Mouse (Mus musculus) hindbrain, embryonic 13.5 days (tissue): ENCODE results near the gene Pak2. TPM values are rescaled to one million over a fixed set of nuclear protein-coding genes. Genes with fewer than 3 reads are reported as not detected.

ENCODE experiments used
- ATAC-seq: fragments of 200-750 bp; cut with Nextera tagmentation; 2 replicates; pipeline ENCODE4 v1.8.0; 2017; ENCODE audit warnings: moderate TSS enrichment; ENCODE audit not compliant: low FRiP score
- H3K27ac ChIP-seq: fragments of 300-500 bp; sonication (generic); 2 replicates; pipeline ENCODE4 v1.5.1; 2015; ENCODE audit warnings: inconsistent platforms, mild to moderate bottlenecking, moderate library complexity
- H3K27me3 ChIP-seq: fragments of 300-500 bp; sonication (generic); 2 replicates; pipeline ENCODE4 v1.6.1; 2015; ENCODE audit warnings: mild to moderate bottlenecking, inconsistent platforms
- H3K36me3 ChIP-seq: fragments of 300-500 bp; sonication (generic); 2 replicates; pipeline ENCODE4 v1.6.1; 2015; ENCODE audit warnings: mild to moderate bottlenecking, inconsistent platforms
- H3K4me1 ChIP-seq: fragments of 300-500 bp; sonication (generic); replicated peaks from 2 replicates; pipeline ENCODE4 v1.6.1; 2015; ENCODE audit warnings: inconsistent platforms
- H3K4me2 ChIP-seq: fragments of 300-500 bp; sonication (generic); 2 replicates; pipeline ENCODE4 v1.6.1; 2015; ENCODE audit warnings: inconsistent platforms, mild to moderate bottlenecking, moderate library complexity
- H3K4me3 ChIP-seq: fragments of 300-500 bp; sonication (generic); 2 replicates; pipeline ENCODE4 v1.5.1; 2015; ENCODE audit warnings: mild to moderate bottlenecking, inconsistent platforms
- H3K9ac ChIP-seq: fragments of 300-500 bp; sonication (generic); 2 replicates; pipeline ENCODE4 v1.6.1; 2015; ENCODE audit warnings: mild to moderate bottlenecking, inconsistent platforms
- H3K9me3 ChIP-seq: fragments of 300-500 bp; sonication (generic); 2 replicates; pipeline ENCODE4 v1.6.1; 2016; ENCODE audit warnings: inconsistent platforms
- WGBS: fragments of 180-500 bp; shearing (Covaris S2); methylation state at CpG from one replicate; pipeline ENCODE4 v1.1.7; 2015; 5-methylcytosine and 5-hydroxymethylcytosine counted together
- microRNA-seq: library from miRNA; unstranded; fragments of <30 nt; microRNA quantifications from one replicate; pipeline ENCODE4, GENCODE M21; 2016
- polyA plus RNA-seq: library from polyadenylated mRNA; unstranded; fragments of >200 nt; fragmentation: Nextera tagmentation; extraction: Ambion mirVana; gene quantifications from 2 replicates; pipeline ENCODE4 v1.2.1, GENCODE M21; 2015

Pak2 gene
- polyA plus RNA-seq, 1 experiment from 2014 or later: 35.3 TPM

DNA sequence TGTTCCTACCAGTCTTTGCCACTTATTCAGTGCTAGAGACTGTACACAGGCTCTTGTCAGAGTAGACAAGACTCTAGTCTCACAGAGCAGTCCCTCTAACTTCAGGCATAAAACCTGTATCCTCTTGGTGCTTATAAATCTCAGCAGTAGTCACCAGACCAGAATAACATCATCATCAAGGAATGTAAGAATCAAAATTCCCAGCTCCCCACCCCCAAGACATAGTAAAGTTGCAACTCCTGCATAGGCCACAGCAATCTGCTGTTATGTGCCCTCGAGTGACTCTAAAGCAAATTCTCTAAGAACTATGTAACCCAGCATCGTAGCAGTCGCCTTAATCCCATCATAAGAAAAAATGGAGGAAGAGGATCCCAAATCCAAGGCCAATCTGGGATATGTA, 99.6 kb downstream of the Pak2 start:
- Histone ChIP-seq H3K4me3 (no peak overlapping the region), H3K36me3 (peaks cover 61% of the 10 kb centered on the region), H3K27me3 (no peaks in the 10 kb centered on the region), H3K4me1 (no peaks in the 10 kb centered on the region), H3K27ac (no peak overlapping the region), H3K4me2 (no peak overlapping the region), H3K9ac (no peak overlapping the region), H3K9me3 (no peaks in the 10 kb centered on the region)
- no peak for ATAC-seq
- 95% methylated on average over 3 of the region's 3 CpGs for WGBS

- H3K9ac ChIP-seq: no peak overlapping the region
- ATAC-seq: no peak
- no peaks in the 10 kb centered on the region for H3K9me3 ChIP-seq
- peaks cover 69% of the 10 kb centered on the region for H3K36me3 ChIP-seq
- H3K27ac ChIP-seq: no peak overlapping the region
- H3K4me3 ChIP-seq: no peak overlapping the region
- no peaks in the 10 kb centered on the region for H3K27me3 ChIP-seq
- no peaks in the 10 kb centered on the region for H3K4me1 ChIP-seq
- H3K4me2 ChIP-seq: no peak overlapping the region
- WGBS: 94% methylated on average over 4 of the region's 4 CpGs
These were observed 103.9 kb downstream of the Pak2 start for GRCm38 (mm10) chr16:31975258-31975657.

Small RNA genes lying within 50 kb of the gene (microRNA-seq; reads per million reads assigned to microRNA genes)
- gene Gm26269: not detected

Other genes starting within 250 kb of the Pak2 start
- 0.22 and 0.31 TPM in 2 replicates for gene Meltf, start 200.5 kb downstream of the Pak2 start, polyA plus RNA-seq
- 2.3 and 3.4 TPM in 2 replicates for gene Pigz, start 145.5 kb downstream of the Pak2 start, polyA plus RNA-seq
- gene 0610012G03Rik, start 130.8 kb downstream of the Pak2 start, polyA plus RNA-seq: 105 and 113 TPM in 2 replicates
- 107 and 112 TPM in 2 replicates for gene Ncbp2, start 130.8 kb downstream of the Pak2 start, polyA plus RNA-seq
- 17.5 and 18.5 TPM in 2 replicates for gene Senp5, start 76.1 kb downstream of the Pak2 start, polyA plus RNA-seq
- gene Pigx, start 20.4 kb upstream of the Pak2 start, polyA plus RNA-seq: 131 and 132 TPM in 2 replicates
- 48.4 and 52.0 TPM in 2 replicates for gene Cep19, start 20.5 kb upstream of the Pak2 start, polyA plus RNA-seq
- gene Nrros, start 86.3 kb upstream of the Pak2 start, polyA plus RNA-seq: 7.3 and 8.8 TPM in 2 replicates
- not detected in 2 replicates for gene Bex6, start 100.5 kb upstream of the Pak2 start, polyA plus RNA-seq
- 7.6 and 8.2 TPM in 2 replicates for gene Fbxo45, start 167.8 kb upstream of the Pak2 start, polyA plus RNA-seq
- gene Wdr53, start 167.9 kb upstream of the Pak2 start, polyA plus RNA-seq: 17.1 and 17.4 TPM in 2 replicates
- gene Smco1, start 192.1 kb upstream of the Pak2 start, polyA plus RNA-seq: 0.16 and 0.23 TPM in 2 replicates
- gene Rnf168, start 198.1 kb upstream of the Pak2 start, polyA plus RNA-seq: 28.4 and 29.1 TPM in 2 replicates